Mouse (Mus musculus) stomach, embryonic 15.5 days (tissue): ENCODE measurements at regions not wholly inside any gene's neighbourhood (a gene's known extent, or its start where the extent isn't known, plus 50 kb on each side); places are given as distances from the start of the nearest gene placed in this dataset.

ENCODE experiments used
- ATAC-seq: fragments of 200-750 bp; cut with Nextera tagmentation; 2 replicates; pipeline ENCODE4 v1.8.0; 2017; ENCODE audit warnings: low read depth, moderate number of reproducible peaks, moderate TSS enrichment; ENCODE audit not compliant: insufficient read depth, low FRiP score
- H3K27ac ChIP-seq: fragments of 300-500 bp; sonication (generic); 2 replicates; pipeline ENCODE4 v1.5.1; 2015; ENCODE audit warnings: mild to moderate bottlenecking, inconsistent platforms
- H3K27me3 ChIP-seq: fragments of 300-500 bp; sonication (generic); replicated peaks from 2 replicates; pipeline ENCODE4 v1.6.1; 2015; ENCODE audit warnings: inconsistent platforms
- H3K36me3 ChIP-seq: fragments of 300-500 bp; sonication (generic); 2 replicates; pipeline ENCODE4 v1.6.1; 2015; ENCODE audit warnings: inconsistent platforms
- H3K4me1 ChIP-seq: fragments of 300-500 bp; sonication (generic); 2 replicates; pipeline ENCODE4 v1.6.1; 2015; ENCODE audit warnings: inconsistent platforms
- H3K4me2 ChIP-seq: fragments of 300-500 bp; sonication (generic); 2 replicates; pipeline ENCODE4 v1.6.1; 2015; ENCODE audit warnings: mild to moderate bottlenecking, inconsistent platforms
- H3K4me3 ChIP-seq: fragments of 300-500 bp; sonication (generic); replicated peaks from 2 replicates; pipeline ENCODE4 v1.5.1; 2015; ENCODE audit warnings: inconsistent platforms
- H3K9ac ChIP-seq: fragments of 300-500 bp; sonication (generic); 2 replicates; pipeline ENCODE4 v1.6.1; 2015; ENCODE audit warnings: inconsistent platforms
- H3K9me3 ChIP-seq: fragments of 300-500 bp; sonication (generic); 2 replicates; pipeline ENCODE4 v1.6.1; 2016; ENCODE audit warnings: inconsistent platforms
- WGBS: fragments of 180-500 bp; shearing (Covaris S2); methylation state at CpG from one replicate; pipeline ENCODE4 v1.1.7; 2015; 5-methylcytosine and 5-hydroxymethylcytosine counted together

DNA sequence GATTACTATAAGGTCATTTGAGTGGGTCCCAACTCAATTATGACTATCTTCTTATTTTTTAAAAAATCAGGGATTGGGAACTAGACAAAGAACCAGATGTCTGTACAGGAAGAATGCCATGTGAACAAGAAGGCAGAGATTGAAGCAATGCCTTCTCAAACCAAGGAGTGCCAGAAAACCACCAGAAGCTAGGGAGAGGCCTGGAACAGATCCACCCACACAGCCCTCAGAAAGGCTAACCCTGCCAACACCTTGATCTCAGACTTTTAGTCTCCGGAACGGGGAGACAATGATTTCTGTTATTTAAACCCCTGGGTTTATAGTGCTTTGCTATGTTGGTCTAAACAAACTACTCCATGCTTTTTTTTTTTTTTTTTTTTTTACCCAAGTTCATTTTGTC is 136.2 kb upstream of the Prep start:
- Histone ChIP-seq H3K27ac (no peak overlapping the region), H3K27me3 (no peaks in the 10 kb centered on the region), H3K4me2 (no peak overlapping the region), H3K4me3 (no peak overlapping the region), H3K9me3 (no peaks in the 10 kb centered on the region), H3K9ac (no peak overlapping the region), H3K36me3 (no peaks in the 10 kb centered on the region), H3K4me1 (no peaks in the 10 kb centered on the region)
- no peak for ATAC-seq
- 72% methylated on average over 2 of the region's 2 CpGs for WGBS

DNA sequence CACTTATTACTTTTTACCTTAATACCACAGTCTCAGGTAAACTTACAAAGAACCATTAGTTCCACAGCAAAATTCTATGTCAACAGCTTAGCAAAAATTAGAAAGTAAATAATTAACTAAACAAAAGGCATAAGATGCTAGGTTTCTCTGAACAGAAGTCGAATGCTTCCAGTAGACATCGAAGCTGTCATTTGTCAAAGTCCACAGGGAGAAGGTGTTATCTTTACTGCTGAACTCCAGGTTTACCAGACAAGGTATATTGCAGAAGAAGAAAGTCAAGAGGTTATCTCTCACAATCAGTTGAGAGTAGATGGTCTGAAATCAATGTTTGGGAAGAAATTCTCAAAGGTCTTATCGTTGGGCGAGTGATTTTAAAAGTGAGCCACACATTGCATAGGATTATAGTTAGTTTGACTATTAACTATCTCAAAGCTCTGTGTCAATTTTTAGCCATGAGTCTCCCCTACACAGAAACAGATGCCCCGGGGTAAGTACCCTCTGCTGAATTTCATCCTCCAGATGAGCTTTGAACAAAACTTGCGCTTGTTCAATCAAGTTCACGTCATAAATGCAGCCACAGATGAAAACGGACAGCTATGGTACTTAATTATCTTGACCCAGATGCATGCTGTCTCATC is 153.1 kb upstream of the Prep start:
- H3K27me3 ChIP-seq, result no peaks in the 10 kb centered on the region
- no peaks in the 10 kb centered on the region for H3K9me3 ChIP-seq
- H3K4me2 ChIP-seq, result no peak overlapping the region
- H3K36me3 ChIP-seq, result no peaks in the 10 kb centered on the region
- no peak overlapping the region for H3K4me3 ChIP-seq
- no peak overlapping the region for H3K27ac ChIP-seq
- WGBS, result 57% methylated on average over 8 of the region's 8 CpGs
- no peak for ATAC-seq
- H3K4me1 ChIP-seq, result no peaks in the 10 kb centered on the region
- no peak overlapping the region for H3K9ac ChIP-seq

GRCm38 (mm10) chr10:44904520-44904919 is 162.5 kb upstream of the Prep start:
- H3K36me3 ChIP-seq, result no peaks in the 10 kb centered on the region
- no peak overlapping the region for H3K4me3 ChIP-seq
- no peaks in the 10 kb centered on the region for H3K27me3 ChIP-seq
- H3K4me2 ChIP-seq, result no peak overlapping the region
- H3K27ac ChIP-seq, result no peak overlapping the region
- WGBS, result 91% methylated on average over 4 of the region's 4 CpGs
- no peaks in the 10 kb centered on the region for H3K9me3 ChIP-seq
- no peak for ATAC-seq
- no peaks in the 10 kb centered on the region for H3K4me1 ChIP-seq
- H3K9ac ChIP-seq, result no peak overlapping the region

DNA sequence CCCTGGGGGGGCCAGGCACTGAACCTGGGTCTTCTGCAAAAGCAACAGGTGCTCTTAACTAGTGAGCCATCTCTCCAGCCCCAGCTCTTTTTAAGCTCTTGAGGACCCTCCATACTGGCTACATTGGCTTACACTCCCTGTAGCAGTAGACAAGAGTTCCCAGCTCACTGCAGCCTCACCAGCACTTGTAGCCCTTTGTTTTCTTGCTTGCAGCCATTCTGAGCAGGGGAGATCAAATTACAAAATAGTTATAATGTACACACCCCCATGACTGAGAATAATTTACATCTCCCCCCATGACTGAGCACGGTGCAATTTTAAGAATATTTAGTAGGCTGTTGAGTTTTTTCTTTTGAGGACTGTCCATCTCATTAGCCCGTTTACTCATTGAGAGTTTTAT is 165.8 kb upstream of the Prep start:
- WGBS, result 77% methylated on average over 2 of the region's 2 CpGs
- no peaks in the 10 kb centered on the region for H3K9me3 ChIP-seq
- H3K4me1 ChIP-seq, result no peaks in the 10 kb centered on the region
- no peaks in the 10 kb centered on the region for H3K36me3 ChIP-seq
- no peak overlapping the region for H3K27ac ChIP-seq
- ATAC-seq, result no peak
- H3K4me3 ChIP-seq, result no peak overlapping the region
- H3K27me3 ChIP-seq, result no peaks in the 10 kb centered on the region
- H3K9ac ChIP-seq, result no peak overlapping the region
- H3K4me2 ChIP-seq, result no peak overlapping the region

- Histone ChIP-seq H3K36me3 (no peaks in the 10 kb centered on the region), H3K4me3 (no peak overlapping the region), H3K4me1 (no peaks in the 10 kb centered on the region), H3K27me3 (no peaks in the 10 kb centered on the region), H3K9ac (no peak overlapping the region), H3K4me2 (no peak overlapping the region), H3K27ac (no peak overlapping the region), H3K9me3 (no peaks in the 10 kb centered on the region)
- 55% methylated on average over 6 of the region's 6 CpGs for WGBS
- no peak for ATAC-seq
These were observed 174.9 kb upstream of the Prep start for GRCm38 (mm10) chr10:44892124-44892523.

- no peaks in the 10 kb centered on the region for H3K4me1 ChIP-seq
- H3K27me3 ChIP-seq, result no peaks in the 10 kb centered on the region
- H3K4me2 ChIP-seq, result no peak overlapping the region
- ATAC-seq, result no peak; the same call in 1 of the 2 replicates
- no peaks in the 10 kb centered on the region for H3K36me3 ChIP-seq
- H3K9me3 ChIP-seq, result no peaks in the 10 kb centered on the region
- no peak overlapping the region for H3K27ac ChIP-seq
- H3K9ac ChIP-seq, result no peak overlapping the region
- 41% methylated on average over 14 of the region's 14 CpGs for whole genome bisulfite sequencing
- H3K4me3 ChIP-seq, result no peak overlapping the region
These were observed 179.8 kb upstream of the Prep start for GRCm38 (mm10) chr10:44887081-44887683.

DNA sequence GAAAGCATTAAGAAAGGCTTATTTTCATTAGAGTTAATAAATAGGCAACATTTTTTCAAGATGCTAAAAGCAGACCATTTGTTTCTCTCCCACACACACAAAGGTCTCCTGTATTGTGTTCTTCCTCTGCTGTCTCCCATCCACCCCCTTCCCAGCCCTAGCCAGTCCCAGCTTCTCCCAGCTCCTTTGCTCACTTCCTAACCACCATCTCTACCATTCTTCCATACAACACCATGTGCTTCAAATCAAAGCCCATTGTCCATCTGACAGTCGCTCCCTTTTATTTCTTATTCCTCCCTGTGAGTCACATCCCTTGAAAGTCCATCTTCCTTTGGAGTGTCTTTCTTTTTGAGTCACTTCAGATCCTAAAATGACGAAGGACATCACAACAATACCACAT is 185.0 kb upstream of the Prep start:
- Histone ChIP-seq H3K27me3 (no peaks in the 10 kb centered on the region), H3K4me3 (no peak overlapping the region), H3K9me3 (no peaks in the 10 kb centered on the region), H3K27ac (no peak overlapping the region), H3K36me3 (no peaks in the 10 kb centered on the region), H3K4me1 (no peaks in the 10 kb centered on the region), H3K4me2 (no peak overlapping the region), H3K9ac (no peak overlapping the region)
- 85% methylated on average over 2 of the region's 2 CpGs for WGBS
- no peak for ATAC-seq

DNA sequence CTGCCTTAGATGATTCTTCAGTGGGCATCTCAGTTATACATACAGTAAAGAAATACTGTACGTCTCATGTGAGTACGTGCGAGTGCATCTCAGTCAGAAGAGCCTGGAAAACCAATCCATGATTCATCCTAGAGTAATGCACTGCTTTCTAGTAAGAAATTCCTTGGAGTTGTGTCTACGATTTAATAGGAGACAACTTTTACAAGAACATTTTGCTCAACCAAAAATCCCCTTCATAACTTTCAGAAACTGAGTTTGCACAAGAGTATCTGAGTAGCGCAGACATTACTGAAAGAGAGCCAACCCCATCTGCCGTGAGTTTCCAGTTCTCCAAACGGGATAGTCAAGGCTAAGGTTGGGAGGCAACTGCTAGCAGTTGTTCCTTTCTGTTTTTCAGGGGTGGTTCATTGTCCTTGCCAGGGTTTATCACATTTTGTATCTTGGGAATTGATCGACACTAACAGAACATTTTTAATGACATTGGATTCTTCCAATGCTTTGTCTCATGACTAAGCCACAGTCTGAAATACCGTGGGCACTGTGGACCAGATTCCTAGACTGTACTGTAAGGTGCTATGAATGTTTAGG is 189.8 kb upstream of the Prep start:
- 87% methylated on average over 9 of the region's 9 CpGs for WGBS
- no peaks in the 10 kb centered on the region for H3K9me3 ChIP-seq
- no peak overlapping the region for H3K4me3 ChIP-seq
- no peak overlapping the region for H3K27ac ChIP-seq
- no peaks in the 10 kb centered on the region for H3K36me3 ChIP-seq
- no peaks in the 10 kb centered on the region for H3K4me1 ChIP-seq
- no peaks in the 10 kb centered on the region for H3K27me3 ChIP-seq
- no peak overlapping the region for H3K4me2 ChIP-seq
- no peak for ATAC-seq
- no peak overlapping the region for H3K9ac ChIP-seq

GRCm38 (mm10) chr10:44873642-44874285 is 193.2 kb upstream of the Prep start:
- no peaks in the 10 kb centered on the region for H3K9me3 ChIP-seq
- ATAC-seq, result no peak
- H3K4me1 ChIP-seq, result no peaks in the 10 kb centered on the region
- H3K27ac ChIP-seq, result no peak overlapping the region
- no peak overlapping the region for H3K9ac ChIP-seq
- WGBS, result 77% methylated on average over 5 of the region's 5 CpGs
- H3K36me3 ChIP-seq, result no peaks in the 10 kb centered on the region
- H3K27me3 ChIP-seq, result no peaks in the 10 kb centered on the region
- no peak overlapping the region for H3K4me2 ChIP-seq
- no peak overlapping the region for H3K4me3 ChIP-seq

- Histone ChIP-seq H3K4me1 (no peaks in the 10 kb centered on the region), H3K36me3 (no peaks in the 10 kb centered on the region), H3K4me2 (no peak overlapping the region), H3K9ac (no peak overlapping the region), H3K27ac (no peak overlapping the region), H3K4me3 (no peak overlapping the region), H3K27me3 (no peaks in the 10 kb centered on the region), H3K9me3 (no peaks in the 10 kb centered on the region)
- no peak for ATAC-seq
- WGBS, result 79% methylated on average over 1 of the region's 1 CpGs
These were observed 202.7 kb upstream of the Prep start for GRCm38 (mm10) chr10:44864191-44864747.

GRCm38 (mm10) chr10:44862360-44862674 is 204.7 kb upstream of the Prep start:
- Histone ChIP-seq H3K9ac (no peak overlapping the region), H3K27ac (no peak overlapping the region; the same call in 1 of the 2 replicates), H3K27me3 (no peaks in the 10 kb centered on the region), H3K4me2 (no peak overlapping the region), H3K4me3 (no peak overlapping the region), H3K4me1 (no peaks in the 10 kb centered on the region), H3K9me3 (no peaks in the 10 kb centered on the region), H3K36me3 (no peaks in the 10 kb centered on the region)
- WGBS, result 61% methylated on average over 8 of the region's 8 CpGs
- ATAC-seq, result no peak

DNA sequence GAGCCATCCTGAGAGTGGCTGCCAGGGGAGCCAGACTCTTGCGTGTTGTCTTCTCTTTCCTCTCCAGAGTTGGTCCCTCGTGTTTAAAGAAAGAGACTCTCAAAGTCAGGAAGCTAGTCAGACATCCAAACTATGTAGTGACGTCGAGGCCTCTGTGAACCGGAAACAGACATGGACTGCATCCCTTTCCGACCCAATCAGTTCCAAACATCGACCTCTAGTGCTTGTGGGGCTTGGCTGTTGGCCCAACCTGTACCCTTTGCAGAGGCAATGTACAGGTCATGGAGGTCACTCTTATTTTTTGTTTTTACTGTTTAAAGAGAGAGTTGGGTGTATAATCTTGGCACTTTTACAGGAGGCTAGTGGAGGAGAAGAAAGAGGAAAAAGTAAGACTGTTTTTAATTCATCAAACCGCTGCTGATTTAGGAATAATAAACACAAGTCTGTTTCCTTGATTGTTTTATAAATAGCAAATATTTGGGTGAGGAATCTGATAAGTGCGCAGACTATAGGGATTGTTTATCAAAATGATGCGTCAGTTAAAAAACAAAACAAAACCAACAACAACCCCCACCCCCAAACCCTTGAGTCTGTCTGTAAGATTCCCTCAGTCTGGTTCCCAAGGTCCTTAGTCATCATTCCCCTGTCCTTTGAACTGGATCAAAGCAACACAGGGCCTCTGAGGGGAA is 205.2 kb upstream of the Prep start:
- Histone ChIP-seq H3K9me3 (no peaks in the 10 kb centered on the region), H3K4me2 (no peak overlapping the region), H3K27ac (peak overlapping the region; percentile 44; the same call in 1 of the 2 replicates), H3K9ac (no peak overlapping the region), H3K4me3 (no peak overlapping the region), H3K4me1 (no peaks in the 10 kb centered on the region), H3K27me3 (no peaks in the 10 kb centered on the region), H3K36me3 (no peaks in the 10 kb centered on the region)
- 56% methylated on average over 10 of the region's 10 CpGs for WGBS
- no peak for ATAC-seq
